In genomic region chr10:116416142-116416541, GRCm38 (mm10) we compare ENCODE assay signal across 24 mouse cellular contexts. TPM values are rescaled to one million over a fixed set of nuclear protein-coding genes. Genes with fewer than 3 reads are reported as not detected.
DNase-seq lines count a peak whose midpoint lies in the region; ATAC-seq and TF ChIP-seq lines count a peak whose summit lies in the region.
"Had no signal": no experiment of that assay in that cellular context is flagged by ENCODE, and none has a peak within 500 bp of the region (broad histone marks: within the 10 kb centered on the region; RNA-seq: fewer than 3 reads in every experiment).

No protein-coding gene starts in this region.

- H3K27me3 ChIP-seq in forebrain, embryonic 13.5 days: no peaks in the 10 kb centered on the region
- H3K27me3 ChIP-seq in forebrain, embryonic 11.5 days (ENCODE audit: control insufficient read depth, insufficient read depth, low read length): no peaks in the 10 kb centered on the region
- H3K27me3 ChIP-seq in forebrain, embryonic 16.5 days (replicated peaks; ENCODE audit: control insufficient read depth, insufficient read depth, low read length): no peaks in the 10 kb centered on the region
- no peaks in the 10 kb centered on the region for H3K27me3 ChIP-seq in hindbrain, embryonic 16.5 days (replicated peaks; ENCODE audit: control insufficient read depth, insufficient read depth, low read length)
- no peaks in the 10 kb centered on the region for H3K27me3 ChIP-seq in neural tube, embryonic 12.5 days (replicated peaks)
- H3K27me3 ChIP-seq: intestine, embryonic 15.5 days had no signal

- H3K9me3 ChIP-seq in forebrain, embryonic 13.5 days (replicated peaks): peaks cover 4% of the 10 kb centered on the region; the same call in 1 of the 2 replicates
- H3K9me3 ChIP-seq in forebrain, embryonic 11.5 days (ENCODE audit: control insufficient read depth, low read length): no peaks in the 10 kb centered on the region
- no peaks in the 10 kb centered on the region for H3K9me3 ChIP-seq in forebrain, embryonic 16.5 days (ENCODE audit: control insufficient read depth, low read length)
- H3K9me3 ChIP-seq in hindbrain, embryonic 16.5 days (ENCODE audit: control insufficient read depth, low read length): no peaks in the 10 kb centered on the region
- peaks cover 12% of the 10 kb centered on the region; the same call in 1 of the 2 replicates for H3K9me3 ChIP-seq in neural tube, embryonic 12.5 days
- H3K9me3 ChIP-seq: embryonic facial prominence, embryonic 10.5 days; intestine, embryonic 15.5 days; limb, embryonic 10.5 days had no signal

- H3K9ac ChIP-seq in forebrain, embryonic 13.5 days: no peak overlapping the region
- H3K9ac ChIP-seq in forebrain, embryonic 11.5 days (ENCODE audit: low read length): no peak overlapping the region
- no peak overlapping the region for H3K9ac ChIP-seq in forebrain, embryonic 16.5 days (replicated peaks; ENCODE audit: low read depth, low read length)
- no peak overlapping the region for H3K9ac ChIP-seq in hindbrain, embryonic 16.5 days (ENCODE audit: low read depth, low read length)
- H3K9ac ChIP-seq in neural tube, embryonic 12.5 days: no peak overlapping the region
- H3K9ac ChIP-seq: intestine, embryonic 15.5 days; lung, embryonic 14.5 days had no signal

- H3K36me3 ChIP-seq in forebrain, embryonic 13.5 days (ENCODE audit: poor library complexity, severe bottlenecking): no peaks in the 10 kb centered on the region
- H3K36me3 ChIP-seq in forebrain, embryonic 11.5 days (ENCODE audit: control insufficient read depth, insufficient read depth, low read length): no peaks in the 10 kb centered on the region
- no peaks in the 10 kb centered on the region for H3K36me3 ChIP-seq in forebrain, embryonic 16.5 days (ENCODE audit: control insufficient read depth, insufficient read depth)
- no peaks in the 10 kb centered on the region for H3K36me3 ChIP-seq in hindbrain, embryonic 16.5 days (ENCODE audit: control insufficient read depth, insufficient read depth, low read length)
- peaks cover 10% of the 10 kb centered on the region; the same call in 1 of the 2 replicates for H3K36me3 ChIP-seq in neural tube, embryonic 12.5 days
- H3K36me3 ChIP-seq: embryonic facial prominence, embryonic 10.5 days; G1E; intestine, embryonic 15.5 days; limb, embryonic 10.5 days had no signal

- no peak overlapping the region for H3K4me2 ChIP-seq in forebrain, embryonic 13.5 days
- H3K4me2 ChIP-seq in forebrain, embryonic 11.5 days (ENCODE audit: low read depth, low read length, severe bottlenecking): no peak overlapping the region
- no peak overlapping the region for H3K4me2 ChIP-seq in forebrain, embryonic 16.5 days (ENCODE audit: low read length)
- no peak overlapping the region for H3K4me2 ChIP-seq in hindbrain, embryonic 16.5 days (ENCODE audit: low read length)
- H3K4me2 ChIP-seq in neural tube, embryonic 12.5 days (replicated peaks): no peak overlapping the region
- H3K4me2 ChIP-seq: heart, embryonic 11.5 days; intestine, embryonic 15.5 days; liver, embryonic 11.5 days; lung, embryonic 14.5 days had no signal

- no peak overlapping the region for H3K27ac ChIP-seq in forebrain, embryonic 13.5 days
- H3K27ac ChIP-seq in forebrain, embryonic 11.5 days (ENCODE audit: low read depth, low read length): no peak overlapping the region
- H3K27ac ChIP-seq in forebrain, embryonic 16.5 days (ENCODE audit: low read length): no peak overlapping the region
- peak overlapping the region; percentile 32; the same call in 1 of the 2 replicates for H3K27ac ChIP-seq in hindbrain, embryonic 16.5 days (ENCODE audit: low read depth, low read length)
- H3K27ac ChIP-seq in neural tube, embryonic 12.5 days: no peak overlapping the region
- H3K27ac ChIP-seq in gastrocnemius, adult 2 months: no peak overlapping the region
- H3K27ac ChIP-seq: embryonic facial prominence, embryonic 10.5 days; intestine, embryonic 15.5 days; kidney, postnatal 0 days; left cerebral cortex, adult 2 months; limb, embryonic 10.5 days had no signal

- intact Hi-C loops in gastrocnemius, postnatal 36 days (cut with DNase I): no loop called here
- intact Hi-C loops in gastrocnemius, adult 2 months (cut with DNase I): no loop called here

- no peak overlapping the region for H3K4me3 ChIP-seq in forebrain, embryonic 13.5 days
- H3K4me3 ChIP-seq in forebrain, embryonic 11.5 days (ENCODE audit: low read depth, low read length): no peak overlapping the region
- H3K4me3 ChIP-seq in forebrain, embryonic 16.5 days (replicated peaks; ENCODE audit: low read length): no peak overlapping the region
- H3K4me3 ChIP-seq in hindbrain, embryonic 16.5 days (ENCODE audit: low read length): no peak overlapping the region
- no peak overlapping the region for H3K4me3 ChIP-seq in neural tube, embryonic 12.5 days
- H3K4me3 ChIP-seq in gastrocnemius, adult 2 months: no peak overlapping the region
- H3K4me3 ChIP-seq: embryonic facial prominence, embryonic 10.5 days; intestine, embryonic 15.5 days; left cerebral cortex, adult 2 months; limb, embryonic 10.5 days; myocyte had no signal

- H3K4me1 ChIP-seq in forebrain, embryonic 13.5 days: peaks cover 11% of the 10 kb centered on the region
- H3K4me1 ChIP-seq in forebrain, embryonic 11.5 days (replicated peaks; ENCODE audit: control insufficient read depth, insufficient read depth, low read length): no peaks in the 10 kb centered on the region; the same call in 1 of the 2 replicates
- H3K4me1 ChIP-seq in forebrain, embryonic 16.5 days (replicated peaks; ENCODE audit: control insufficient read depth, insufficient read depth, low read length): no peaks in the 10 kb centered on the region
- no peaks in the 10 kb centered on the region for H3K4me1 ChIP-seq in hindbrain, embryonic 16.5 days (ENCODE audit: control insufficient read depth, insufficient read depth, low read depth, low read length)
- H3K4me1 ChIP-seq in neural tube, embryonic 12.5 days: 0 out of 2 replicates have a peak, but pooled peaks cover 8% of the 10 kb centered on the region
- H3K4me1 ChIP-seq: intestine, embryonic 15.5 days had no signal

- ATAC-seq in forebrain, embryonic 13.5 days: 0 out of 2 replicates have a peak, but pooled peaks have one; percentile 26
- ATAC-seq in forebrain, embryonic 11.5 days (replicated peaks; ENCODE audit: low FRiP score): no peak
- 0 out of 2 replicates have a peak, but pooled peaks have one; percentile 21 for ATAC-seq in forebrain, embryonic 16.5 days
- ATAC-seq in hindbrain, embryonic 16.5 days: peak; percentile 65
- ATAC-seq in neural tube, embryonic 12.5 days (ENCODE audit: low FRiP score, low read depth): peak; percentile 83
- ATAC-seq: CD4-positive, CD25-positive, alpha-beta regulatory T cell, adult 4 months; intestine, embryonic 15.5 days had no signal

- no peak for TF ChIP-seq CTCF in gastrocnemius, adult 2 months (IDR thresholded peaks at IDR 0.05)

- no peak for DNase-seq in forebrain, embryonic 11.5 days (ENCODE audit: low spot score)
- DNase-seq in embryo, embryonic 10 days (ENCODE audit: low spot score): no peak
- no peak for DNase-seq in gastrocnemius, postnatal 36 days
- no peak for DNase-seq in gastrocnemius, adult 2 months
- DNase-seq: cerebellum, adult 11 months; cerebellum, postnatal 14 days; heart, postnatal 14 days; lung, embryonic 14.5 days; right cerebral cortex, postnatal 4 days; thymus, postnatal 14 days had no signal

- WGBS in forebrain, embryonic 13.5 days: 29% methylated on average over 6 of the region's 6 CpGs
- WGBS in forebrain, embryonic 11.5 days: 58% methylated on average over 6 of the region's 6 CpGs
- 21% methylated on average over 6 of the region's 6 CpGs for WGBS in forebrain, embryonic 16.5 days
- WGBS in hindbrain, embryonic 16.5 days: 20% methylated on average over 6 of the region's 6 CpGs
- WGBS in neural tube, embryonic 12.5 days: 17% methylated on average over 6 of the region's 6 CpGs

RNA-seq across cellular contexts. Expression of gene Kcnmb4, which starts 57.5 kb away (rescaled TPM):
- 10.8 and 10.9 TPM in 2 replicates for polyA plus RNA-seq in forebrain, embryonic 13.5 days (2015; fragmentation: Nextera tagmentation; extraction: Ambion mirVana)
- 9.5 and 12.9 TPM in 2 replicates for polyA plus RNA-seq in forebrain, embryonic 11.5 days (2014; fragmentation: Nextera tagmentation; extraction: Ambion mirVana)
- 21.2 and 23.1 TPM in 2 replicates for polyA plus RNA-seq in forebrain, embryonic 16.5 days (2015; fragmentation: Nextera tagmentation; extraction: Ambion mirVana)
- polyA plus RNA-seq in hindbrain, embryonic 16.5 days (2015; fragmentation: Nextera tagmentation; extraction: Ambion mirVana): 28.3 and 30.9 TPM in 2 replicates
- polyA plus RNA-seq in neural tube, embryonic 12.5 days (2016; fragmentation: Nextera tagmentation; extraction: Ambion mirVana): 22.7 and 25.5 TPM in 2 replicates
- total RNA-seq in gastrocnemius, postnatal 36 days (2021): not detected
- total RNA-seq in gastrocnemius, adult 2 months (2021): under 1 TPM; 0.23 to 0.28 TPM
- polyA plus RNA-seq: G1E had no signal
